Mouse (Mus musculus): ENCODE data around the gene Tom1l2.
A peak's percentile ranks its signal among the peaks of the same experiment; 100 is the strongest.

Gene Tom1l2

DNA sequence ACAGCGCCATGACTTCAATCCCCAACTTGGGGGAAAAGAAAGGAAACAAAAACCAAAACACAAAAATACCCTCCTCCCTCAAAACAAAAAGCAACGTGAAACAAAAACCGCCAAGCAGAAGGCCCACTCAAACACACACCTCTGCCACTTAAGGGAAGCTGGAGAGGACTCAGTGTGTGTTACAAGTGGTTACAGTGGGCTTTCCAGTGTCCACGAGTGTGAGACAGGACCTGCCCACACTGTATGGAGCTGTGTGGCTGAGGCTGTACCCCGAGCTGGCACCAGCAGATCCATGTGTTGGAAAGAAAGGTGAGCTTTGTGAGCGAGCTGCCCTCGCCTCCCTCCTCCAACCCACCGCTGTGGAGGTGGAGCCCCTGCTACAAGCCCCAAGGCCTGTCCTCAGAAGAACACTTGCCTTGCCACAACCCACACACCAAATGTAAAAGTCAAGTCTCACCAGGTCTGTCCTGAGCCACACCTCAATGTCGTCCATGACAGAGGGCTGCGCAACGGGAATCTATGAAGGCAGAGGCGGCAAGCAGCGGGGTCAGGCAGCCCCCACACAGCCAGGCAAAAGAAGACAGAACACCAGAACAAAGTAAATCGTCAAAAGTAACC, 120.2 kb downstream of the Tom1l2 start:
- no peak for DNase-seq (ENCODE audit: low read depth, low spot score)

- DNase-seq (ENCODE audit: low read depth, low spot score) = peak; percentile 36
These were observed 120.8 kb downstream of the Tom1l2 start for GRCm38 (mm10) chr11:60231951-60232350.

DNA sequence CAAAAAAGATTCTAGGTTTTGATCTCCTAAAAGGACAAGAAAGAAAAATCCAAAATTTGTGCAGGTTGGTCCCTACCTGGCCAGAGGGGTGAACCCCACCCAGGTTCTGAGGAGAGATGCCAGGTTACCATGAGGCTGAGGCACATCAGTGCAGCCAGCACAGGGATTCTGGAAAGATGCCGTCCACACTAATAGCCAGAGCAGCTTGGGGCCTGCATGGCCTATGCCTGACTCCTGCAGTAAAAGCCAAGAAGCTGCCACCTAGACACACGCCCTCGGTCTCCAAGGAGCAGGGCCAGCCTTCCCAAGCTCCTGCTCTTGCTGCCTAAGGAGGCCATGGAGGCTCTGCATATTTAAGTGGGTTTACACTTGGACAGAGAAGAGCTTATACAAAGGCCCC, 121.4 kb downstream of the Tom1l2 start:
- no peak for DNase-seq (ENCODE audit: low read depth, low spot score)

DNA sequence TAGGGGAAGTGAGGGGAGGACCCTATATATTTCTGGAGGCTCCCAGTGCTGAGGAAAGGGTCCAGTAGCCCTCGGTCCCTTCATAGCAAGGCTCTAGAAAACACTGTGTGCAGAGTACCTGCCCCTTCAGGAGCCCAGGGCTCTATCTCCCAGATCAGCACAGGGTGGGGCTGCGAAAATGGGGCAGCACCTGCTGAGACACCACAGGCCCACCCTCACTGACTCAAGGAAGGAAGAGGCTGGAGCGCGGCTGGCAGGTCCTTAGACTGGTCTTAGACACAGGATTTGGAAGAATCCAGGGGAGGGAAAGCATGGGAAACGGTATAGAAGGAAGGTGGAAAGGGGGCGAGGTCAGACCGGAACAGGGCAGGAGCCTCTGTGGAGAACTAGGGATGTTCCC, 122.2 kb downstream of the Tom1l2 start:
- no peak for DNase-seq (ENCODE audit: low read depth, low spot score)

DNA sequence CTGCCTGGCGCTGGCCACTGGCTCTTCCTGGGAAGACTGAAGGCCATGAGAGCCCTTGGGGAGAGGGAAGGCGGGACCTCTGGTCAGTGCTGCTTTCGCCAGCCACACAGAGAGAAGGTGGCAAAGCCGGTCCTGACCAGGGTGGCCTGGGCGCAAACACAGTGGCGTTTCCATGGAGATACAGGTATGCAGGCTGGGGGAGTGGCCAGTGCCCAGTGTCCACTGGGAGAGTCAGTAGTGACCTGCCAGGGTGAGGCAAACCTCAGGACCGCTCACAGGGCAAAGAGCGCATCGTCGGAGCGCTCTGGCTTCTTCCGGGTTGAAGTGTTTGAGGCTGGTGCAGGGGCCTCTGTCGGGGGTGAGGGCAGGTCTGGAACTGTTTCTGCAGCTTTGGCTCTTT, 122.9 kb downstream of the Tom1l2 start:
- DNase-seq (ENCODE audit: low read depth, low spot score) = no peak

GRCm38 (mm10) chr11:60228525-60228924, 124.2 kb downstream of the Tom1l2 start:
- no peak for DNase-seq (ENCODE audit: low read depth, low spot score)

DNA sequence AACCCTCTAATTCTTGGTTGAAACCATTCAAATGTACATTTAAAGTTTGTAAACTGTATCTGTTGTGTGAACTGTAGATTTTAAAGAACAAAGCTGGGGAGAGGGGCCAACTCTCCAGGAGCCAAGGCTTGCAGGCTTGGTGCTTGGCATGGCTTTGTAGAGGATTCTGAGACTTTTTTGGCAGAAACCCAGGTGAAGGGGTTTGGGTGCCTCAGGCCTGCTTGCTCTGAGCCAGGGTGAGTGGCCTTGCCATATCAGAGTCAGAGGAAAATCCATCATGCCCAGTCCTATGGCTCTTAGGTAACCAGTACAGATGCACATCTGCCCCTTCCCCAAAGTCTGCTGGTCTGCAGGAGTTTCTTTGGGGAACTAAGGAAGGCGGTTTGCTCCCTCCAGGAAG, 126.8 kb downstream of the Tom1l2 start:
- no peak for DNase-seq (ENCODE audit: low read depth, low spot score)

DNA sequence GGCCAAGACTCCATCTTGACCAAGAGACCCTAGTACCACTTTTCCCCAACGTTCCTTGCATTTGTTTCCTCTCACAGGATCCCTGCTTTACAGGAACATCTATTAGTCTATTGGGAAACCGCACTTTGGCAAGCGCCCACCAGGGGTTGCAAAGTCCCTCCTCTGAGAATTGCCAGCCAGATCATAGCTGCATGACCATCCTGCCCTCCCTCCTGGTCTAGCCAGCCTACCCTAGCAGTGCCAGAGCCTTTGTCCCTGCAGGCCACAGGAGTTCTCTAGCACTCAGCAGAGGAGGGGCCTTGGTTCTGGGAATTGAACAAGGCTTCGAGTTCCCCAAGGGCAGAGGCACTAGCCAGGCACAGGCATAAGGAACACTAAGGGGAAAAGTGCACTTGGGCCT, 128.0 kb downstream of the Tom1l2 start:
- DNase-seq (ENCODE audit: low read depth, low spot score) = no peak

- peak; percentile 89 for DNase-seq (ENCODE audit: low read depth, low spot score)
These were observed 130.1 kb downstream of the Tom1l2 start, which contains the start of gene Srebf1 for GRCm38 (mm10) chr11:60222469-60223236. Srebf1 (minus strand) TSS chr11:60222581.

DNA sequence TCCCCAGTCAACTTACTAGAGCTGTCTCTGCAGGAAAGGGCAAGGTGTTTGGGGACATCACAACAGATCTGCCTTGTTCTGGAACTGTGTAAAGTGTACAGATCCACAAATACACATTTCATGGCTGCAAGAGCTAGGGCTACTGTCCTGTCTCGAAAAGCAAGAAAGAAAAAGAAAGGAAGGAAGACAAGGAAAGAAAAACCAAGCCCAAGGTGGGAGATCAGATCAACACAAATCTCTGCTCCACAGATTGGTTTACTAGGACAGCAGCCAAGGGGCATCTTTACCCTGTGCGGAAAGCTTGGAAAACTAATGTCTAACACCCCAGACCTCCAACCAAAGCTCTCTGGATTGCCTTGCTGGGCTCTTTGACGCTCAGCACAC, 130.6 kb downstream of the Tom1l2 start:
- DNase-seq (ENCODE audit: low read depth, low spot score) = no peak

DNA sequence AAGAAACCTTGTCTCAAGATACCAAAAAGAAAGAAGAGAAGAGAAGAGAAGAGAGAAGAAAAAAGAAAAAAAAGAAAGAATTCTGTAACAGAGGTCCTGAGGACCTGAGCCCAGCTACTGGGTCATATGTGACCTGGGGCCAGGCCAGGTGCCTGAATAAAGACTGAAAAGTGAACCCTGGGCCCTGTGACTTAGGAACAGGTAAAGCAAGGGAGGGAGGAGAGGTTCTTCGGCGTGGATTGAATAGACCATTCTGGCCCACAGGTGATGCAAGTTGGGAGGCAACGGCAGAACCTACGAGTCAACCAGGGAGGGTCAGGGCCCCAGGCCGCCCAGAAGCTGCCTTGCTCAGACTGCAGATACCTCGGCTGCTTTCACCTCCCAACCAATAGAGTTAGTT, 131.3 kb downstream of the Tom1l2 start:
- DNase-seq (ENCODE audit: low read depth, low spot score) = no peak

DNA sequence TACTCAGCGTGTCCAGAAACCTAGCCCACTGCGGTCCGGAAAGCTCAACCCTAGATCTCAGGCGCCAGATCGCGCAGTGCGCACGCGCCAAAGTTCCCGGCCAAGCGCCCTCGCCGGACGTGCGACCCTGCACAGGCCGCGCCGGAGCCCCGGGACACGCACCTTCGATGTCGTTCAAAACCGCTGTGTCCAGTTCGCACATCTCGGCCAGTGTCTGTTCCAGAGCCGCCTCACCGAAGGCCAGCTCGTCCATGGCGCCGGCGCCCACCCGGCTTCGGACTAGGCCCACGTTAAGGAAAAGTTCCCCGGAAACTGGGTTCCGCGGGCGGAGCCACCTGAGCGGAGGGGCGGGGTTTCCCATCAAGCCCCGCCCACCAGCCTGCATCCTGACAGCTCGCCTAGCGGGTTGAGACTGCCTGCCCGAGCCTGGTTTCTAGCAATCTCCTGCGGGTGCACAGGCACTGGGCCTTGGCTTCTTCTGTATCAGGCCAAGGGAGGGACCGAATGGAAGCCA, 132.4 kb downstream of the Tom1l2 start:
- DNase-seq (ENCODE audit: low read depth, low spot score) = peak; percentile 95

DNA sequence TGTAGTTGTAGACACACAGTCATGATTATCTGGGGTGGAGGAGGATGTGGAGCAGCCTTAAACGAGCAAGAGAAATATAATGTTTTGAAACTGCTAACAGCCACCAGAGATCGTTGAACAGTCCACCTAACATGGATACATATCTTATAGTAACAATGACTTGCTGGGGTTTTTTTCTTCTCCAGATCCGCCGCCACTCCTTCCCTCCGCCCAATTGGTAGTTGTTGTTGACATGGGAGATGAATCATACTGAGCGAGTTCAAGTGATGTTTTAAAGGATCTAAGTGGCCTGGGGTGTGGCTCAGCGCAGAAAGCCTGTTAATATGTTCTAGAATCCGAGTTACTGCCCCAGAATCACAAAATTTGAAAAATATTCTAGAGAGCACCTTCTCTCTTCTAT, 133.1 kb downstream of the Tom1l2 start:
- DNase-seq (ENCODE audit: low read depth, low spot score) = peak; percentile 66

GRCm38 (mm10) chr11:60217467-60217866, 135.2 kb downstream of the Tom1l2 start:
- DNase-seq (ENCODE audit: low read depth, low spot score) = no peak

GRCm38 (mm10) chr11:60216671-60217070, 136.0 kb downstream of the Tom1l2 start:
- DNase-seq (ENCODE audit: low read depth, low spot score) = no peak

DNA sequence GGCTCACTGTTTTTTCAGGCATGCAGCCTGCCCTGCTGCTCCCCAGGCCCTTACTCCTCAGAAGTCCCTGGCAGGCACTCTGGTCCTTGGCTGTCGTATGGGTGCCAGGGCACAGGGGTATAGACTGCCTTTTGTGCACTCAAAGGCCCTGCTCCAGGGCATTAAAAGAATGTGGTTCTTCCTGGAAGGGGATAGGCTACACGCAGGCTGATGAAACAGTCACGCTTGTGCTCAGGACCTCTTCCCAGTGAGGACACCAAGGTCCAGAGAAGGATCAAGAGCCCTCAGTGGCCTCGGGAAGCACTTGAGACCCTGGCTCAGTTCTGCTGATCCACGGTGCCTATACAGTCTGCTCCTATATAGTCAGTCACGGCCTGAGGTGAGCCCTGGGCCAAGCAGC, 139.4 kb downstream of the Tom1l2 start:
- no peak for DNase-seq (ENCODE audit: low read depth, low spot score)

DNA sequence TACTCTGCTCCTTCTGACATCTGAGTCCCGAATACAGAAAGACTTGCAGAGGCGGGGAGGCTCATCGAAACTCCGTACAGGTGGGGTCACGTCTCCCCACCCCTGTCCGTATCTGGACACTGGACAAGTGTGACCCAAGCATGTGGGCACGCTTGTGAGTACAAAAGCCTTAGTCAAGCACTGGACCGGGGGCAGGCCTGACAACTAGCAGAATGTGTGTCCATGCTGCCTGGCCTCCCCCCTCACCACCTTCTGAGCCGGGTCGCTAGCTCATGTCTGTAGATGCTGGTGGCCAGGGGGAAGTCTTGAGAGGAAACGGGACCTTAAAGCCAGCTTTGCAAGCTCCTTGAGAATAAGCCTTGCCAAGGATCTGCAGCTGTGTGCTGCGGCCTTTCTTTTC, 140.9 kb downstream of the Tom1l2 start:
- DNase-seq (ENCODE audit: low read depth, low spot score) = no peak

GRCm38 (mm10) chr11:60211152-60211551, 141.6 kb downstream of the Tom1l2 start:
- DNase-seq (ENCODE audit: low read depth, low spot score) = no peak

DNA sequence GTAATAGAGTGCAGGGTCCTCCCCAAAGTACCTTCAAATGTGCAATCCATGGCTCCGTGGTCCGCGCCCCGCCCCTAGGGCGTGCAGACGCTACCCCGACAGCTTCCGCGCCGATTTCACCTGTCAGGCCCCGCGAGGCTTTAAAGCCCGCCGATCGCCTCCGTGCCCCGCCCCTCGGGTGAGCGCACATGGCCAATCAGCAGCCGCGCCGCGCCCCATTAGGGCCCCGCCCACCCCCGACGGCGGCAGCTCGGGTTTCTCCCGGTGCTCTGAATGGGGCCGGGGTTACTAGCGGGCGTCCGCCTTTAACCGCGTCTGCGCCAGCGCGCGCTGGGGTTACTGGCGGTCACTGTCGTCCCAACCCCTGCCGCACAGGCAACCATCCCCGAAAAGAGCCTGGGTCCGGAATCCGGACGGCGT, 142.4 kb downstream of the Tom1l2 start:
- DNase-seq (ENCODE audit: low read depth, low spot score) = peak; percentile 96

GRCm38 (mm10) chr11:60209933-60210249, 142.8 kb downstream of the Tom1l2 start:
- no peak for DNase-seq (ENCODE audit: low read depth, low spot score)

DNA sequence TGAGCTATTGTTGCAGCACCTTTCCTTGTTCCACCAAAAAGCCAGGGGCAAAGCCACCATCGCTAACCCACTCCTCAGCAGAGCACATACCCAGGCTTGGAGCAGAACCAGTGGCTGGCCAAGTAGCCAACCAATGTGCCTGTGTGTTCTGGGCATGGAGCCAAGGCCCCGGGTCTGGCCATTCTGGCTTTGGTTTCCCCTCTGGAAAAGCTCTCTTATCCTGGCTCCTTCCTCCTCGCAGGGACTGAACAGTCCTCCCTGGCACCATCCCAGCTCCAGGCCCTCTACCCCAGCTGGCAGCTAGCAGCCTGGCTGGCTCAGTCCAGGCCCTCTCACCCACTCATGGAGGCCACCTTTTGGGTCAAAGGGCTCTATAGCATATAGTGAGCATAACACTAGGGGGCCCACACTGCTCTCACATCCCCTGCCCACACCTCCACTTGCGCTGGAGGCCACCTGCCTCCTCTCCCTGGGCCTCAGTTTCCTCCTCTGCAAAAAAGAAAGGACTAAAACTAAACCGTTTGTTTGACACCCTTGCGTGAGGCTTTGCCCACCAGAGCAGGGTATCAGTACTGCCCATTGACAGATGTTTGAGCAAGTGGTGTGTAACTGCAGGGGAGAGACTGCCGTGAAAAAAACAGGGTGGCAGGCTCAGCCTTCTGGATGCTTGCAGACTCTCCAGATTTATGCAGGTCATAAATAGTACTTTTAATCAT, 143.3 kb downstream of the Tom1l2 start:
- DNase-seq (ENCODE audit: low read depth, low spot score) = no peak

- no peak for DNase-seq (ENCODE audit: low read depth, low spot score)
These were observed 144.0 kb downstream of the Tom1l2 start for GRCm38 (mm10) chr11:60208712-60209111.

DNA sequence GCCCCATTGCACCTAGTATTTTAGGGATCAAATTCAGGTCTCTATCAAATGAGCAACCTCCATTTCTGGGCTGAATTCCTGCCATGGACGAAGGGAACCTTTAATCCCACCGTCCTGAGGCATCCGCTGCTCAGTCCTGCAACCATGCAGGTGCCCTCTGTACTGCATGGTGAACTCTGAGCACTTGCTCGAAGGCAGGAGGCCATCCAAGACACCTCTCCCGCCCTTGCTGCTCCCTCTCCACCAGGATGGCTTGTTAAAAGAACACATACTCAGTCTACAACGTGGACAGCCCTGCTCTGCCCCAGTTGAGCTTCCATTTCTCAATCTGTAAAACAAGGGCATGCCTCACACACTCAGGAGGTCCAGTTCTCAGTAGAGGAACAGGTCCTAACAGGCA, 144.5 kb downstream of the Tom1l2 start:
- DNase-seq (ENCODE audit: low read depth, low spot score) = no peak
